Mouse (Mus musculus) testis, adult 2 months (tissue): ENCODE measurements around the gene Card6. TPM values are rescaled to one million over a fixed set of nuclear protein-coding genes. Genes with fewer than 3 reads are reported as not detected.
A peak's percentile ranks its signal among the peaks of the same experiment; 100 is the strongest.

Experiments
- H3K27ac ChIP-seq: fragments of 200-500 bp; 2 replicates; pipeline ENCODE4 v1.5.1; 2012; ENCODE audit warnings: low read depth, low read length; ENCODE audit not compliant: control insufficient read depth, insufficient read depth
- H3K27me3 ChIP-seq: fragments of 200-500 bp; 2 replicates; pipeline ENCODE4 v1.6.1; 2012; ENCODE audit warnings: mild to moderate bottlenecking, low read length, moderate library complexity; ENCODE audit not compliant: control insufficient read depth, insufficient read depth
- H3K36me3 ChIP-seq: fragments of 200-500 bp; 2 replicates; pipeline ENCODE4 v1.6.1; 2012; ENCODE audit warnings: mild to moderate bottlenecking, low read length; ENCODE audit not compliant: control insufficient read depth, insufficient read depth
- H3K4me1 ChIP-seq: fragments of 200-500 bp; 2 replicates; pipeline ENCODE4 v1.6.1; 2012; ENCODE audit warnings: low read length; ENCODE audit not compliant: control insufficient read depth, insufficient read depth
- H3K4me3 ChIP-seq: fragments of 200-500 bp; 2 replicates; pipeline ENCODE4 v1.5.1; 2012; ENCODE audit warnings: low read depth, mild to moderate bottlenecking, low read length, moderate library complexity, mixed read lengths; ENCODE audit not compliant: control insufficient read depth
- CTCF ChIP-seq: fragments of 200-500 bp; IDR thresholded peaks from 2 replicates; pipeline ENCODE4 v1.5.1; 2012; ENCODE audit warnings: low read depth, mild to moderate bottlenecking, inconsistent platforms, low read length, moderate library complexity; ENCODE audit not compliant: control insufficient read depth, insufficient read depth, insufficient replicate concordance
- POLR2A ChIP-seq: fragments of 200-500 bp; IDR thresholded peaks from 2 replicates; pipeline ENCODE4 v1.6.1; 2012; ENCODE audit warnings: low read depth, mild to moderate bottlenecking, inconsistent platforms, low read length, moderate library complexity; ENCODE audit not compliant: control insufficient read depth
- polyA plus RNA-seq: library from polyadenylated mRNA; depleted of rRNA; stranded (reverse); fragments of >200 nt; gene quantifications from 2 replicates; pipeline ENCODE4 v1.2.3, GENCODE M21; 2012

Card6 gene
- polyA plus RNA-seq, 1 experiment: 4.8 TPM

DNA sequence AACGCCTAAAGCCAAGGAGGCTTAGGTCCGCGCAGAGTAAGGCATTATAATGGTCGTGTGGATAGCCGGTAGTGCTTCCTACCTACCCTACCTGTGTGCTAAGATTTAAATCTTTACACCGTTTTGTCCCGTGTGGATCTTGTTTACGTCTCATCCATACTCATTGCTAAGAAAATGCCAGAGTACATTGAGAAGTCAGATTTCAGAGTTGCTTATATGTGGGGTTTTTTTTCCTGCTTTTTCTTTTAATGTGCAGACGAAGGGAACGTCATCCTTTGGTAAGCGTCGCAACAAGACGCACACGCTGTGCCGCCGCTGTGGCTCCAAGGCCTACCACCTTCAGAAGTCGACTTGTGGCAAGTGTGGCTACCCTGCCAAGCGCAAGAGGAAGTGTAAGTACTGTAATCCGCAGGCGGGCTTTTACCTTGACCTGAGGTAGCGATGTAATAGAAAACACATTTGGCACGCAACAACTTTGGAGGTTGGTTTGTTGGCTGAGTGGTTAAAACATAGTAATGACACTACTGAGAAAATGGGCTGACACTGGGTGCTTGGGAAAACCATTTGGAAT lies 8.8 kb upstream of the Card6 start:
- peak overlapping the region; percentile 78 for H3K27ac ChIP-seq
- H3K27me3 ChIP-seq: no peaks in the 10 kb centered on the region
- H3K4me1 ChIP-seq: peaks cover 4% of the 10 kb centered on the region
- H3K4me3 ChIP-seq: peak overlapping the region; percentile 94
- no peak for TF ChIP-seq POLR2A
- TF ChIP-seq CTCF: no peak
- peaks cover 4% of the 10 kb centered on the region for H3K36me3 ChIP-seq

DNA sequence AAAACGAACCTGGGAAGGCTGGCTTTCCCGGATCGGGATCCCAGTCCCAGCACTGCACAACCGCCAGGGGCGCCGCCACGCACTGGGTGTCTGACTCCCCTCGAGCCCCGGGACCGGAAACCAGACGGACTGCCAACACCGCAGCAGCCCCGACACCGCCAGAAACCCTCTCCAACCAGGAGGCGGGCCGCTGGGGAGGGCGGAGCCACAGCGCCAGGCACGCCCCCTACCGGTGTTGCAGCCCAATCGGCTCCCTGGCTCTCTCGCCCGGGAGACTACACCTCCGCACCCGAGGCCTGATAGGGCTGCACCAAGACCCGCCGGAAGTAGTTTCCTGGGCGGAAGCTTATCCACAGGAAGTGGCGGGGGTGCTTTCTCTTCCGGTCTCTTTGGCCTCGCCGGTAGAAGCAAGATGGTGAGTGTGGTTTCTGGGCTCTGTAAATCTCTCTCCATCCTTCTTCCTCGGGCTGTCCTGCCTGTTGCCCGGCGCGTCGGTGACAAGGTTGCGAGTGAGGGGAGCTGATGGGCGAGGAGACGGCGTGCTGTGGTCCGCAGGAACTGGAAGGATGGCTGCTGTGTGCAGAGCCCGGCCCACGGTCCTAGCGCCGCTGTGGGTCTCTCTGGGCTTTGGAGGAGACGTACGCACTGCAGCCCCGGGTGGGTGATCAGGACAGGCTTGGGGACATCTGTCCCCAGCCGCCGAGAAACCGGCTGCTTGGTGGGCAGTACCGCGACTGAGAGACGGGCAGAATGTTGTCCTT lies 8.1 kb upstream of the Card6 start, which contains the start of gene Rpl37:
TSS of gene Rpl37 (plus strand) at position 376 of the 761 bp plus-strand sequence.
- Histone ChIP-seq H3K27ac (peak within 1 kb of the TSS; percentile 95), H3K27me3 (no peaks in the 10 kb centered on the region), H3K4me3 (peak within 1 kb of the TSS; percentile 94), H3K36me3 (peaks cover 4% of the 10 kb centered on the region), H3K4me1 (peaks cover 4% of the 10 kb centered on the region)
- TF ChIP-seq CTCF (no peak), POLR2A (peak; percentile 82)

DNA sequence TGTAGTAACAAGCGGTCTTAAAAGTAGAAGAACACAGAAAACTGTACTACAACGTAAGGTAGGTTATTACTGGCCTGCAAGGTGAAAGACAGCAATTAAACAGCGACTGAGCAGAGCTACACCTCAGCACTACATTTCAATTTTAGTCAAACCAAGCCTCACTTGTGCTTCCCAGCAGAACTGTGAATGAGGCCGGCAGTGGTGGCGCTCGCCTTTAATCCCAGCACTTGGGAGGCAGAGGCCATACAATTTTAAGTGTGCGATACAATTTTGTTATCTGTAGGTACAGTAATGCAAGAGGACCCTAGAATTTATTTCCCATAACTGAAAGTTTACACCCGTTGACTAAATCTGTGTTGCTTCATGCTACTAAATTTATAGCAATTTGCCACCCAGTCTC lies 6.8 kb upstream of the Card6 start:
- Histone ChIP-seq H3K27me3 (no peaks in the 10 kb centered on the region), H3K4me3 (peak overlapping the region; percentile 23; the same call in 1 of the 2 replicates), H3K4me1 (peaks cover 4% of the 10 kb centered on the region), H3K27ac (no peak overlapping the region), H3K36me3 (peaks cover 4% of the 10 kb centered on the region)
- TF ChIP-seq CTCF (no peak), POLR2A (no peak)

DNA sequence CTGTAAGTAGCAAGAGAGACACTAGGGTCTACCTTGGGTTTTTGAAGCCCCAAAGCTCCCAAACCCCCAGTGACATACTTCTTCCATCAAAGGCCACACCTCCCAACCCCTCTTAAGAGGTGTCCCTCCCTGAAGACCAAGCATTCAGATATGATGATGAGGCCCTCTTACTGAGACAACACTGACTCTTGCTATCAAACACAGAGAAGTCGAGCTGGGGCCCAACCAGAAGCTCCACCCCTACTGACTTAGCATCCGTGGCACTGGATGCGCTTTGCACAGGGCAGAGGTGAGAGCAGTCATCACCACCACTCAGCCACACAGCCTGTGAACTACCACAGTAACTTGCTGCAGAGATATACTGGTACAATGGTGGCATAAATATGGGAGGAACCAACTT lies 4.3 kb upstream of the Card6 start:
- H3K36me3 ChIP-seq: no peaks in the 10 kb centered on the region; the same call in 1 of the 2 replicates
- TF ChIP-seq CTCF (no peak), POLR2A (no peak)
- H3K27me3 ChIP-seq: no peaks in the 10 kb centered on the region
- H3K27ac ChIP-seq: no peak overlapping the region
- H3K4me3 ChIP-seq: no peak overlapping the region
- H3K4me1 ChIP-seq: peaks cover 3% of the 10 kb centered on the region

DNA sequence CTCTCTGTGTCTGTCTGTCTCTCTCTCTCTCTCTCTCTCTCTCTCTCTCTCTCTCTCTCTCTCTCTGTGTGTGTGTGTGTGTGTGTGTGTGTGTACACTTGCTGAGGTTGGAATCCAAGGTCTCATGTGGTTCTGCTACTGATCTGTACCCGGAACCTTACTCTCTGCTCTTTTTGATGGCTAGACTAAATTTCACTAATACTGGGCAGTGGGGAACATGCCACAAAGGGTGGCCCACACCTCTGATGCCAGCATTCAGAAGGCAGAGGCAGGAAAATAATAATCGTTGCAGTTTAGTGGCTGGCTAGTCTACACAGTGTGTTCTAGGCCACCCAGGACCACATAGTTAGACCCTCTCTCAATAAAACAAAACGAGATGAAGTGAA lies 309 bp upstream of the Card6 start:
- H3K4me3 ChIP-seq: peak overlapping the region; percentile 53; the same call in 1 of the 2 replicates
- no peaks in the 10 kb centered on the region; the same call in 1 of the 2 replicates for H3K36me3 ChIP-seq
- no peak overlapping the region for H3K27ac ChIP-seq
- TF ChIP-seq POLR2A (no peak), CTCF (no peak)
- H3K4me1 ChIP-seq: no peaks in the 10 kb centered on the region
- H3K27me3 ChIP-seq: no peaks in the 10 kb centered on the region

DNA sequence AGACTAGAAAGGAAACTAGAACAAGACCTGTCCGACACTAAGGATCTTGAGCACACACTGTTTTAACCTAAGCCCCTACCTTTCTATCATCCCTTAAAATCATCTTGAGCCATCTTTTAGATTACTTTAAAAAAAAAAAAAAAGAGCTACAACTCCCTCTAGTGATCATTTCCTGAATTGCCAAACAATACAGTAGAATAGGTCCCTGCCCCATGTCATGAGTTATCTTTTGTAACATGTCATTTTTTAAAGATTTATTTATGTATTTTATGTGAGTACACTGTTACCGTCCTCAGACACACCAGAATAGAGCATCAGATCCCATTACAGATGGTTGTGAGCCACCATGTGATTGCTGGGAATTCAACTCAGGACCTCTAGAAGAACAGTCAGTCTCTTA lies 2.0 kb downstream of the Card6 start:
- Histone ChIP-seq H3K4me1 (no peaks in the 10 kb centered on the region), H3K4me3 (no peak overlapping the region)

DNA sequence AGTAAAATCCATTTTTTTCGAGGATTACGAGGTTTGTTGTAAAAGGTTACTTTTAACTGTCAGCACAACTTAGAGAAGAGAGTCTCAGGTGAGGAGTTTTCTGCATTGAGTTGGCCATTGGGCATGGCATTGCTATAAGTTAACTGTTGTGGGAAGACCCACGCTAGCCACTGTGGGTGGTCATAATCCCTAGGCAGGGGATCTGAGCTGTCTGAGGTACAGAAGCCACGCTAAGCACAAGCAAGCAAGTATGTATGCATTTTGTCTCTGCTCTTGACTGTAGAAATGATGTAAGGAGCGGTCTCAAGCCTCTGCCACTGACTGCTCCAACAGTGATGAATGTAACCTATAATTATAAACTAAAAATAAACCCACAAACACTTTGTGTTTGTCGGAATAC lies 2.4 kb downstream of the Card6 start:
- H3K27ac ChIP-seq: no peak overlapping the region
- H3K4me1 ChIP-seq: no peaks in the 10 kb centered on the region
- H3K36me3 ChIP-seq: no peaks in the 10 kb centered on the region
- no peak overlapping the region for H3K4me3 ChIP-seq
- TF ChIP-seq CTCF (no peak), POLR2A (no peak)
- no peaks in the 10 kb centered on the region for H3K27me3 ChIP-seq

More for the DNA sequence above, 2.0 kb downstream of the Card6 start:
- H3K27ac ChIP-seq: no peak overlapping the region
- TF ChIP-seq POLR2A: no peak
- TF ChIP-seq CTCF: no peak
- no peaks in the 10 kb centered on the region for H3K36me3 ChIP-seq
- H3K27me3 ChIP-seq: no peaks in the 10 kb centered on the region

DNA sequence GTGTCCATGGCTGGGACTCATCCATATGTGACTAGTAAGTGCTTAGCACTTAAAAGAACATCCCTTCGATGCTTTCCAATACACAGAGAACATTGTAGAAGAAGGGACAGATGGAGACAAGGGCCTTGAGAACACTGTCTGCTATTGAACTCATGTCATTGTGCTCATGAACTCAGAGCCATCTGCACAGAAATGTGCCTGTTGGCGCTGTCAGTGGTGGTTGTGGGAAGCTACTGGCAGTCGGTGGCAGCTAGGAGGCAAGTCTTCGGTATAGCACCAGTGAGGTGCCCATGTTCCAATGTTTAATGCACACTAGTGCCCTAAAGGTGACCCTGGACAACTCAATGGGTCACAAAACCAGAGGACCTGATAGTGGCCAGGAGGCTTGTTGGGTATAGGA lies 6.0 kb downstream of the Card6 start:
- no peaks in the 10 kb centered on the region for H3K4me1 ChIP-seq
- H3K36me3 ChIP-seq: peaks cover 1% of the 10 kb centered on the region; the same call in 1 of the 2 replicates
- H3K27me3 ChIP-seq: no peaks in the 10 kb centered on the region
- H3K4me3 ChIP-seq: no peak overlapping the region
- no peak for TF ChIP-seq POLR2A
- TF ChIP-seq CTCF: no peak
- H3K27ac ChIP-seq: no peak overlapping the region
